Mouse (Mus musculus): ENCODE results near the gene Dyrk1b. TPM values are rescaled to one million over a fixed set of nuclear protein-coding genes. Genes with fewer than 3 reads are reported as not detected.

Dyrk1b gene
- polyA plus RNA-seq, 1 experiment from 2014 or later = 15.3 TPM

DNA sequence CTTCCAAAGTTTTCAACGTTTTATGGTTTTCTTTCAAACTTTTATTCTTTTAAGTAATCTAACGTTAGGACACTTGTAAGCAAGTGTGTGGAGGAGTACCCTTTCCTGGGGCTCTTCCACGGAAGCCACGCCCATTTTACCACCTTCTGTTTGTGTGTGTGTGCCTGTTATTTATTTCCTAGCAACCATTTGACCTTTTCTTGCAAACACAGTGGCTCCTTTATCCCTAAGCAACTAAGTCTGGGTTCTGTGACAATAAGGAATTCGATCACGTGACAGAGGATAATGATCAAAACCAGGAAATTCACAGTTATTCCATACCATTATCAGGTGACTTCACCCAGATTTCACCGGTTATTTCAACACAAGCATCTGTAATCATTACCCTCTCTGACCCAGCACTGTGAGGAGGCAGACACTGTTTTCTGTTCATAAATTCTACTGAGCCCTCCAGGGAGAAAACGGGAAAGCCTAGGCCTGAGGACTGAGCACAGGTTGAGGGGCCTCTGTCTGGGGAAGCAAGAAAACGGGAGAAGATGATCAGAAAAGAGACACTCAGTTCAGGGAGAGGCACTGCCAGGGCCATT is 18.0 kb upstream of the Dyrk1b start:
- 44% methylated on average over 9 of the region's 9 CpGs for WGBS
- ATAC-seq (ENCODE audit: insufficient number of reproducible peaks, insufficient read depth, low FRiP score, low read depth) = no peak
- no peaks in the 10 kb centered on the region for H3K9me3 ChIP-seq (ENCODE audit: control insufficient read depth, low read depth, low read length)

DNA sequence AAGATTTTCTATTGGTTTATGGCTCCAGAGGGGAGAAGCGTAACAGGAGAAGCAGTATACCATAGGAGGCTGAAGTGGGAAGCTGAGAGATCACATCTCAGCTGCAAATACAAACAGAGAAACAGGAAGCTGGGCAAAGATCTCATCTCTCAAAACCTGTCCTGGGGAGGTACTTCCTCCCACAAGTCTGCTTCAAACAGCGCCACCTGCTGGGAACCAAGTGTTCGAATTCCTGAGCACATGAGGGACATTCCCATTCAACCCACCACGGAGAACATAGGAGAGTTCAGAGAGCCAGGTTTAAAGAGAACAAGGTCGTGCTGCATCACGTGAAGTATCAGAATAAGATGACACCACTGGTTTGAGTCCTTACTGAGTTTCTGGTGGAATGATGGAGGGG is 13.9 kb upstream of the Dyrk1b start:
- 79% methylated on average over 6 of the region's 6 CpGs for WGBS
- H3K4me3 ChIP-seq (ENCODE audit: low read depth, low read length) = no peak overlapping the region
- peaks cover 4% of the 10 kb centered on the region for H3K4me1 ChIP-seq (ENCODE audit: control insufficient read depth, insufficient read depth, low read length)
- H3K36me3 ChIP-seq (ENCODE audit: control insufficient read depth, insufficient read depth, low read length) = no peaks in the 10 kb centered on the region
- no peak overlapping the region for H3K9ac ChIP-seq (replicated peaks; ENCODE audit: low read depth, low read length)
- H3K4me2 ChIP-seq (replicated peaks; ENCODE audit: low read depth, low read length) = no peak overlapping the region
- no peaks in the 10 kb centered on the region for H3K27me3 ChIP-seq (ENCODE audit: control insufficient read depth, insufficient read depth, low read length)
- no peak overlapping the region for H3K27ac ChIP-seq (ENCODE audit: low read length)
- no peaks in the 10 kb centered on the region for H3K9me3 ChIP-seq (ENCODE audit: control insufficient read depth, low read depth, low read length)
- ATAC-seq (ENCODE audit: insufficient number of reproducible peaks, insufficient read depth, low FRiP score, low read depth) = no peak

More for the DNA sequence above, 18.0 kb upstream of the Dyrk1b start:
- Histone ChIP-seq H3K36me3 (ENCODE audit: control insufficient read depth, insufficient read depth, low read length) (no peaks in the 10 kb centered on the region), H3K4me1 (ENCODE audit: control insufficient read depth, insufficient read depth, low read length) (no peaks in the 10 kb centered on the region), H3K27me3 (ENCODE audit: control insufficient read depth, insufficient read depth, low read length) (no peaks in the 10 kb centered on the region), H3K4me3 (ENCODE audit: low read depth, low read length) (no peak overlapping the region), H3K4me2 (replicated peaks; ENCODE audit: low read depth, low read length) (no peak overlapping the region), H3K9ac (replicated peaks; ENCODE audit: low read depth, low read length) (no peak overlapping the region), H3K27ac (ENCODE audit: low read length) (no peak overlapping the region)

DNA sequence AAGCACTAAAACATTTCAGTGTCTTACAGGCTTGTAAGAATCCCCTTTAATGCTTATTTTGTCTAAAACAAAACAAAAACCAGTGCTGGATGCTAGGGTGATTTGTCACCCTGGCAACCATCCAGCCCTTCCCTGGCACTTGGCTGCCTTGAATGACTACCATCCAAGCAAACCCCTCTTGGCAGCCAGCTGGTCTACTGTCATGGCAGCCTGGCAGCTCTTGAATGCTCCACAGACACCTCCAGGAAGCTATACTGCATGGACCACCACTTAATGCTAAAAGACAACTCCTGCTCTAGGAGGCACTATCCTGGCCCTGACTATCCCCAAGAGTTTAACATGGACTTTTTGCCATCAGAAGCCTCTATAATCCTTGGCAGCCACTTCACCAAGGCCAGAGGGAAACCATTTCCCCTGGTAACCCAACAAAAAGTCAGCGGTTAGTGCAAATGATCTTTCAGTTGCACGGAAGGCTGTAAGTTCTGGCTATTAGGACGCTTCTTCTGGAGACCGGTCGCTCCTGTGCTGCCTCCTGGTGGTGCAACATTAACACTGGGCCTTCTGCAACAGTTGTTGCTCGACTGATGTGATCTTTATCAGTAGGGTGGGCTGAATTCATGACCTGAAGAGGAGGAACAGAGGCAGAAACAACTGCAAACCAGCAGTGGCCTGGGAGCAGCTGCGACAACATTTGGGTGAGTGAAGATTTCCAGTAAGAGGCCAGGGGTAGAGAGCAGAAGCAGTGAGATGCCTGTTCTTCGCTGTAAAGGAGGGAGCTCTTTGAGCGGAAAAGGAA is 10.8 kb upstream of the Dyrk1b start:
- 9% methylated on average over 9 of the region's 9 CpGs for WGBS
- ATAC-seq (ENCODE audit: insufficient number of reproducible peaks, insufficient read depth, low FRiP score, low read depth) = no peak
- no peaks in the 10 kb centered on the region for H3K36me3 ChIP-seq (ENCODE audit: control insufficient read depth, insufficient read depth, low read length)
- no peaks in the 10 kb centered on the region for H3K27me3 ChIP-seq (ENCODE audit: control insufficient read depth, insufficient read depth, low read length)
- H3K27ac ChIP-seq (ENCODE audit: low read length) = peak overlapping the region; percentile 91; the same call in 1 of the 2 replicates
- peaks cover 15% of the 10 kb centered on the region for H3K4me1 ChIP-seq (ENCODE audit: control insufficient read depth, insufficient read depth, low read length)
- H3K4me3 ChIP-seq (ENCODE audit: low read depth, low read length) = peak overlapping the region; percentile 81
- H3K4me2 ChIP-seq (replicated peaks; ENCODE audit: low read depth, low read length) = peak overlapping the region; percentile 83
- H3K9ac ChIP-seq (replicated peaks; ENCODE audit: low read depth, low read length) = peak overlapping the region; percentile 34
- no peaks in the 10 kb centered on the region for H3K9me3 ChIP-seq (ENCODE audit: control insufficient read depth, low read depth, low read length)

DNA sequence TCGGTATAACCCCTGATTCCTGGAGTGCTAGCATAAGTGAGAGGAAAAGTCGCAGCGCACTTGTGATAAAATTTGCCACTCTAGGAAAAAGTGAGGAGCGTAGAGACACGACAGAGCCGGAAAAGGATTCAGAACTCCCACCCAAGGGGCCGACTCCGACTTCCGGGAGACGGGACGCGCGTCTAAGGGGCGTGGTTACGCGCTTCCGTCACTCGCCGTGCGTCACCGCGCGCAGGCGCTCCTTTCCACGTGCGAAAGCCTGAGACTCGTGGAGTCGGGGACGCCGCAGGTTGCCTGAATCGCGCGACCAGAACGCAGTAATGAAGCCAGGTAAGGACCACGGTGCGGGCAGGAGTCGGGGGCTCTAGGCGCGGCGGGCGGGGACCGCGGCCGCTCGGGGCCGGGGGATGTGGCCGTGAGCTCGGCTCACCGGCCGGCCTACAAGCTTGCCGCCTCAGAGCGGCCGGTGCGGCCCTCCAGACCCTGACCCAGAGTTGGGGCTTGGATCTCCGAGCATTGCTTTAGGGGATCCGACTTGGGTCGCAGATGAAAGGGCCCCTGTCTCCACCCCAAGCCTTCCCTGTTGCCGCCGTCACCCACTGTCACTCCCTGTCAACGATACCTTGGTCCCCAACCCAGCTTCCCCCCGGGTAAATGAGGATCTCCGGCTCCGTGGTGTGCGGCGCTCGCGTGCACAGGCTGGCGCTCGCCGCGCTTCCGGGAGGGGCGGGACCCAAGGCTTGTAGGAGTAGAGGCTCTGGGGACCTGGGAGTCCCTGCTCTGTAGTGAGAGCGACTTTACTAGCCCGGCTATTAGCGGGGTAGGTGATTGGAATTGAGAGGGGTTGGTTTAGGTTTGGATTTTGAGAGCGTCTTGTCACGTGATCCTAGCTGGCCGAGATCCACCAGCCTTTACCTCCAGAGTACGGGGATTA is 9.5 kb upstream of the Dyrk1b start, which contains the start of gene Fbl:
Gene Fbl (plus strand): TSS at position 222 of the 934 bp plus-strand sequence.
- Histone ChIP-seq H3K9me3 (ENCODE audit: control insufficient read depth, low read depth, low read length) (no peaks in the 10 kb centered on the region), H3K27me3 (ENCODE audit: control insufficient read depth, insufficient read depth, low read length) (no peaks in the 10 kb centered on the region), H3K36me3 (ENCODE audit: control insufficient read depth, insufficient read depth, low read length) (no peaks in the 10 kb centered on the region), H3K4me1 (ENCODE audit: control insufficient read depth, insufficient read depth, low read length) (peaks cover 15% of the 10 kb centered on the region), H3K4me3 (ENCODE audit: low read depth, low read length) (peak within 1 kb of the TSS; percentile 81), H3K27ac (ENCODE audit: low read length) (peak within 1 kb of the TSS; percentile 91), H3K9ac (replicated peaks; ENCODE audit: low read depth, low read length) (peak within 1 kb of the TSS; percentile 63), H3K4me2 (replicated peaks; ENCODE audit: low read depth, low read length) (peak within 1 kb of the TSS; percentile 83)
- ATAC-seq (ENCODE audit: insufficient number of reproducible peaks, insufficient read depth, low FRiP score, low read depth) = peak; percentile 86
- under 1% methylated on average over 79 of the region's 80 CpGs for WGBS

DNA sequence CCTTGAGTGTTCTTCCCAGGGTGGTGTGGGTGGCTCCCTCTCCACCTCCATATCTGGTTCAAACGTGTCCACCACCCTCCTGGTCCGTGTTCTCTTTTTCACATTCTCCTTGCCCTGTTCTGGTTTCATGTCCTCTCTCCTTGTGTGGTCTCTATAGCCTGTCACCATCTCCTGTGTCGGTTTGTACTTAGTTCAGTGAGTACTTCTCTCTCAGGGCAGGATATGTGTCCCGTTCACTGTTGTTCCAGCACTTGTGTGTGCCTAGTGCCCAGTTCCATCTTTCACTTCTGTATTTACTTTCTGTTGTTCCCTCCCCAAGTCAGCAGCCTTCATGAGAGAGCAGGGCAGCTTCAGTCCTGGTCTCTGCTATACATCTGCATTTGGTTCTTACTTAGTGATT is 3.9 kb upstream of the Dyrk1b start:
- Histone ChIP-seq H3K9me3 (ENCODE audit: control insufficient read depth, low read depth, low read length) (no peaks in the 10 kb centered on the region), H3K27me3 (ENCODE audit: control insufficient read depth, insufficient read depth, low read length) (no peaks in the 10 kb centered on the region), H3K9ac (replicated peaks; ENCODE audit: low read depth, low read length) (no peak overlapping the region), H3K36me3 (ENCODE audit: control insufficient read depth, insufficient read depth, low read length) (peaks cover 28% of the 10 kb centered on the region), H3K4me3 (ENCODE audit: low read depth, low read length) (no peak overlapping the region), H3K4me2 (replicated peaks; ENCODE audit: low read depth, low read length) (no peak overlapping the region), H3K27ac (ENCODE audit: low read length) (no peak overlapping the region), H3K4me1 (ENCODE audit: control insufficient read depth, insufficient read depth, low read length) (peaks cover 12% of the 10 kb centered on the region)
- ATAC-seq (ENCODE audit: insufficient number of reproducible peaks, insufficient read depth, low FRiP score, low read depth) = no peak
- WGBS = 87% methylated on average over 4 of the region's 4 CpGs

DNA sequence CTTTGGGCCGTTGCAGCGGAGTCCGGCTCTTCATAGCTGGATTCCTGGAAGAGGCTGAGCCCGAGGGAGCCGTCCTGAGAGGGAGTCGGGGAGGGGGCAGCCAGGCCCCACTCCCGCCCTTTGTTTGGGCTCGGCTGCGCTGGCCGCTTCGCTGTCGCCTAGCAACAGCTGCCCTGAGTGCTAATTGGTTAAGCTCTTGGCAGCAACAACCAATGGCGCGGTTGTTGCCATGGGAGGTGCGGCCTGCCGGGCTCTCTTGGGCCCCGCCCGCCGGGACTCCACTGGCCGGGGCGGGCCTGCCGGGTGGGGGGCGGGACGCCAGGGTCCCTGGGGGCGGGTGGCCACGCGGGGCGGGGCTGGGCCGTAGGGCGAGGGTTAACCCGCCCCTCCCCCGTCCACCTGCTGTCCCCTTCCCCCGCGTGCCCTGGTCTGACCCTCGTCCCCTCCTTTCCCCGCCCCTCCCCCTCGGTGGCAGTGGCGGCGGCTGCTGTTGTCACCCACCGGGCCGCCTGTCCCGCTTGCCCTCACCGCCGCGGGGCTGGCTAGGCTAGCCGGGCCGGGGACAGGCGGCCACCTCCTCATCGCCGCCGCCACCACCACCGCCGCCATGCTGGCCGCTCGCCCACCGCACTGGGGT is 590 bp downstream of the Dyrk1b start:
- peaks cover 65% of the 10 kb centered on the region for H3K36me3 ChIP-seq (ENCODE audit: control insufficient read depth, insufficient read depth, low read length)
- peak overlapping the region; percentile 80 for H3K9ac ChIP-seq (replicated peaks; ENCODE audit: low read depth, low read length)
- no peaks in the 10 kb centered on the region for H3K9me3 ChIP-seq (ENCODE audit: control insufficient read depth, low read depth, low read length)
- H3K4me3 ChIP-seq (ENCODE audit: low read depth, low read length) = peak overlapping the region; percentile 97
- H3K4me2 ChIP-seq (replicated peaks; ENCODE audit: low read depth, low read length) = peak overlapping the region; percentile 92
- H3K27ac ChIP-seq (ENCODE audit: low read length) = peak overlapping the region; percentile 90
- peaks cover 6% of the 10 kb centered on the region; the same call in 1 of the 2 replicates for H3K4me1 ChIP-seq (ENCODE audit: control insufficient read depth, insufficient read depth, low read length)
- no peaks in the 10 kb centered on the region for H3K27me3 ChIP-seq (ENCODE audit: control insufficient read depth, insufficient read depth, low read length)
- ATAC-seq (ENCODE audit: insufficient number of reproducible peaks, insufficient read depth, low FRiP score, low read depth) = peak; percentile 95
- WGBS = under 1% methylated on average over 47 of the region's 56 CpGs

DNA sequence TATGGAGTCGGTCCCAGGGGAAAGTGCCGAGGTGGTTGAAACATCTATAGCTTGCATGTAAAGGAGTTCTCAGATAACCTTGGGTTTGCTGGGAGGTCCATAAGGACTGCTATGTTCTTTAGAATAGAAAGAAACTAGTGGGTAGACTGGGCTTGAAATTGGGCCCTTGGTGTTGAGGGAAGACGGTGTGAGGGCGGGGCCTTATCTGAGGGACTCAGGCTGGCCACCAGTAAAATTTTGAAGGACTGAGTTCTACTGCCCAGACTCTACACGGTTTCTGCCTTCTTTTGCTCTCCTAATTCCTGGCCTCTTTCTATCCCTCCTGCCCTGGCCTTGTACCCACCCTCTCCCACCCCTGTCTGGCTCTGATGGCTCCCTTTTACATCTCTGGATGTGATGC is 1.6 kb downstream of the Dyrk1b start:
- no peak overlapping the region for H3K27ac ChIP-seq (ENCODE audit: low read length)

More for the DNA sequence above, 1.6 kb downstream of the Dyrk1b start:
- Histone ChIP-seq H3K9me3 (ENCODE audit: control insufficient read depth, low read depth, low read length) (no peaks in the 10 kb centered on the region), H3K4me2 (replicated peaks; ENCODE audit: low read depth, low read length) (peak overlapping the region; percentile 92), H3K9ac (replicated peaks; ENCODE audit: low read depth, low read length) (peak overlapping the region; percentile 77; the same call in 1 of the 2 replicates), H3K4me3 (ENCODE audit: low read depth, low read length) (peak overlapping the region; percentile 97), H3K27me3 (ENCODE audit: control insufficient read depth, insufficient read depth, low read length) (no peaks in the 10 kb centered on the region), H3K4me1 (ENCODE audit: control insufficient read depth, insufficient read depth, low read length) (peaks cover 6% of the 10 kb centered on the region; the same call in 1 of the 2 replicates), H3K36me3 (ENCODE audit: control insufficient read depth, insufficient read depth, low read length) (peaks cover 66% of the 10 kb centered on the region)
- ATAC-seq (ENCODE audit: insufficient number of reproducible peaks, insufficient read depth, low FRiP score, low read depth) = no peak
- 78% methylated on average over 5 of the region's 5 CpGs for WGBS
